12 mouse cellular contexts compared by ENCODE assay signal in the genomic region with DNA sequence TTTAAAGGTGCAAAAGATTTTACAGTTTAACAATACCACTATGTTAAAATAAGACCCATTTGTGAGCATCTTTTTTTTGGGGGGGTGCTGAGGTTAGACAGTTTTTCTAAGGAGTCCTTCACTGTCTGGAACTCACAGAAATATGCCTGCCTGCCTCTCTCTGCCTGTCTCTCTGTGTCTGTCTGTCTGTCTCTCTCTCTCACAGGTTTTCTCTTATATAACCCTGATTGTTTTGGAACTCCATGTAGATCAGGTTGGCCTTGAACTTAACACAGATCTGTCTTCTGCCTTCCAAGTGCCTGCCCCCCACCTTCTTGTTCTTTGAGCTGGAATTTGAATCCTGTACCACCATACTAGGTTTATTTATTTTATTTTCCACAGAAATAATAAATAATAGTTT. TPM values are rescaled to one million over a fixed set of nuclear protein-coding genes. Genes with fewer than 3 reads are reported as not detected.
A peak's percentile ranks its signal among the peaks of the same experiment; 100 is the strongest.
DNase-seq lines count a peak whose midpoint lies in the region; ATAC-seq and TF ChIP-seq lines count a peak whose summit lies in the region.
"Had no signal": no experiment of that assay in that cellular context is flagged by ENCODE, and none has a peak within 500 bp of the region (broad histone marks: within the 10 kb centered on the region; RNA-seq: fewer than 3 reads in every experiment).

No protein-coding gene starts in this region.

- ATAC-seq in megakaryocyte, adult 5-6 weeks (ENCODE audit: poor library complexity, severe bottlenecking), result no peak
- ATAC-seq in forebrain, embryonic 14.5 days, result no peak
- ATAC-seq in liver, postnatal 0 days, result no peak

- no peak for TF ChIP-seq EP300 in liver, postnatal 0 days (IDR thresholded peaks at IDR 0.05; ENCODE audit: low read depth)

- DNase-seq in heart, embryonic 10.5 days (ENCODE audit: low spot score), result no peak
- DNase-seq in heart, postnatal 25 days (ENCODE audit: low spot score), result no peak
- no peak for DNase-seq in forebrain, embryonic 14.5 days (ENCODE audit: low spot score)
- DNase-seq in liver, postnatal 0 days, result no peak
- no peak for DNase-seq in cerebellum, adult 11-12 months
- no peak for DNase-seq in spleen, adult 12 weeks (ENCODE audit: low spot score)
- DNase-seq: right cerebral cortex, postnatal 14 days; thymus, postnatal 36 days had no signal

- H3K27ac ChIP-seq in heart, embryonic 10.5 days, result no peak overlapping the region
- no peak overlapping the region for H3K27ac ChIP-seq in forebrain, embryonic 14.5 days (ENCODE audit: low read depth, low read length)
- no peak overlapping the region for H3K27ac ChIP-seq in liver, postnatal 0 days (ENCODE audit: low read depth)

- intact Hi-C loops in heart, postnatal 25 days (cut with DNase I), result loop anchor here (5.0 kb wide), 2 partner anchors 63 to 188 kb away; partner anchors contain the start of genes Cyb5d2 and Zzef1

- H3K27me3 ChIP-seq in heart, embryonic 10.5 days (ENCODE audit: insufficient read depth, poor library complexity, severe bottlenecking), result no peaks in the 10 kb centered on the region
- no peaks in the 10 kb centered on the region for H3K27me3 ChIP-seq in megakaryocyte, embryonic 14.5 days (replicated peaks)
- no peaks in the 10 kb centered on the region for H3K27me3 ChIP-seq in forebrain, embryonic 14.5 days (replicated peaks; ENCODE audit: control insufficient read depth, insufficient read depth, low read length)
- H3K27me3 ChIP-seq in liver, postnatal 0 days (ENCODE audit: insufficient read depth, low read length), result no peaks in the 10 kb centered on the region
- H3K27me3 ChIP-seq: liver, embryonic 15.5 days had no signal

- peaks cover 12% of the 10 kb centered on the region for H3K4me1 ChIP-seq in heart, embryonic 10.5 days
- H3K4me1 ChIP-seq in megakaryocyte, embryonic 14.5 days, result peaks cover 25% of the 10 kb centered on the region
- peaks cover 7% of the 10 kb centered on the region; the same call in 1 of the 2 replicates for H3K4me1 ChIP-seq in forebrain, embryonic 14.5 days (ENCODE audit: control insufficient read depth, insufficient read depth, low read length)
- peaks cover 16% of the 10 kb centered on the region for H3K4me1 ChIP-seq in liver, postnatal 0 days (ENCODE audit: insufficient read depth)

- no peaks in the 10 kb centered on the region for H3K9me3 ChIP-seq in heart, embryonic 10.5 days
- H3K9me3 ChIP-seq in megakaryocyte, embryonic 14.5 days, result no peaks in the 10 kb centered on the region
- H3K9me3 ChIP-seq in forebrain, embryonic 14.5 days (replicated peaks; ENCODE audit: control insufficient read depth, low read length), result no peaks in the 10 kb centered on the region
- H3K9me3 ChIP-seq in liver, postnatal 0 days (ENCODE audit: low read length), result no peaks in the 10 kb centered on the region
- H3K9me3 ChIP-seq: liver, embryonic 15.5 days had no signal

- no peaks in the 10 kb centered on the region for H3K36me3 ChIP-seq in heart, embryonic 10.5 days
- H3K36me3 ChIP-seq in megakaryocyte, embryonic 14.5 days (replicated peaks; ENCODE audit: low read length), result no peaks in the 10 kb centered on the region
- no peaks in the 10 kb centered on the region for H3K36me3 ChIP-seq in forebrain, embryonic 14.5 days (ENCODE audit: control insufficient read depth, insufficient read depth, low read length)
- H3K36me3 ChIP-seq in liver, postnatal 0 days (replicated peaks; ENCODE audit: insufficient read depth, low read length), result no peaks in the 10 kb centered on the region
- H3K36me3 ChIP-seq: liver, embryonic 15.5 days had no signal

- no peak for TF ChIP-seq CTCF in liver, postnatal 0 days (IDR thresholded peaks at IDR 0.05; ENCODE audit: low read depth)

- peak overlapping the region; percentile 68 for H3K4me2 ChIP-seq in forebrain, embryonic 14.5 days (ENCODE audit: low read length)
- peak overlapping the region; percentile 88 for H3K4me2 ChIP-seq in liver, postnatal 0 days (ENCODE audit: low read depth, low read length)

- H3K9ac ChIP-seq in forebrain, embryonic 14.5 days (ENCODE audit: low read length), result 0 out of 2 replicates have a peak overlapping the region, but pooled peaks have one; percentile 1
- H3K9ac ChIP-seq in liver, postnatal 0 days (replicated peaks), result 0 out of 2 replicates have a peak overlapping the region, but pooled peaks have one; percentile 16

- peak overlapping the region; percentile 98; the same call in 1 of the 2 replicates for H3K4me3 ChIP-seq in heart, embryonic 10.5 days
- H3K4me3 ChIP-seq in megakaryocyte, embryonic 14.5 days (replicated peaks), result peak overlapping the region; percentile 46
- peak overlapping the region; percentile 73; the same call in 1 of the 2 replicates for H3K4me3 ChIP-seq in forebrain, embryonic 14.5 days (ENCODE audit: low read depth, low read length)
- no peak overlapping the region for H3K4me3 ChIP-seq in liver, postnatal 0 days (ENCODE audit: low read depth, low read length)

RNA-seq across cellular contexts. Expression of gene Ube2g1, which starts 2.2 kb away (rescaled TPM):
- polyA plus RNA-seq in heart, embryonic 10.5 days (2016; fragmentation: Nextera tagmentation; extraction: Ambion mirVana), result 61.6 and 70.1 TPM in 2 replicates
- total RNA-seq in heart, postnatal 25 days (2021), result 10 to 100 TPM; 63.6 to 66.5 TPM
- polyA plus RNA-seq in megakaryocyte, embryonic 14.5 days (2012; ENCODE audit: insufficient read depth, low replicate concordance), result 13.4 and 25.9 TPM in 2 replicates
- total RNA-seq in megakaryocyte, adult 5-6 weeks (2015), result 36.3 and 41.5 TPM in 2 replicates
- 22.4 and 28.0 TPM in 2 replicates for total RNA-seq in megakaryocyte, adult 5-6 weeks (2017)
- polyA plus RNA-seq in forebrain, embryonic 14.5 days (2014; fragmentation: Nextera tagmentation; extraction: Ambion mirVana), result 100 and 120 TPM in 2 replicates
- polyA plus RNA-seq in liver, postnatal 0 days (2015; fragmentation: Nextera tagmentation; extraction: Ambion mirVana), result 28.1 and 28.6 TPM in 2 replicates

RNA-seq across cellular contexts. Expression of gene Spns3, which starts 58.9 kb away (rescaled TPM):
- 0.11 and 0.28 TPM in 2 replicates for polyA plus RNA-seq in heart, embryonic 10.5 days (2016; fragmentation: Nextera tagmentation; extraction: Ambion mirVana)
- not detected for total RNA-seq in heart, postnatal 25 days (2021)
- 18.9 and 31.7 TPM in 2 replicates for polyA plus RNA-seq in megakaryocyte, embryonic 14.5 days (2012; ENCODE audit: insufficient read depth, low replicate concordance)
- total RNA-seq in megakaryocyte, adult 5-6 weeks (2015), result 4.7 and 5.4 TPM in 2 replicates
- 4.3 and 6.4 TPM in 2 replicates for total RNA-seq in megakaryocyte, adult 5-6 weeks (2017)
- polyA plus RNA-seq in forebrain, embryonic 14.5 days (2014; fragmentation: Nextera tagmentation; extraction: Ambion mirVana), result 0.10 and 0.16 TPM in 2 replicates
- 1.8 and 1.9 TPM in 2 replicates for polyA plus RNA-seq in liver, postnatal 0 days (2015; fragmentation: Nextera tagmentation; extraction: Ambion mirVana)
- polyA plus RNA-seq: embryonic facial prominence, embryonic 11.5 days had no signal
